Mouse (Mus musculus): Measurements from ENCODE around the gene Srpk2.
"Not testable (repeated sequence)": the region's sequence is repeated elsewhere in the genome, so short reads cannot be mapped to it uniquely, and the experiment has no call there.

Gene Srpk2

DNA sequence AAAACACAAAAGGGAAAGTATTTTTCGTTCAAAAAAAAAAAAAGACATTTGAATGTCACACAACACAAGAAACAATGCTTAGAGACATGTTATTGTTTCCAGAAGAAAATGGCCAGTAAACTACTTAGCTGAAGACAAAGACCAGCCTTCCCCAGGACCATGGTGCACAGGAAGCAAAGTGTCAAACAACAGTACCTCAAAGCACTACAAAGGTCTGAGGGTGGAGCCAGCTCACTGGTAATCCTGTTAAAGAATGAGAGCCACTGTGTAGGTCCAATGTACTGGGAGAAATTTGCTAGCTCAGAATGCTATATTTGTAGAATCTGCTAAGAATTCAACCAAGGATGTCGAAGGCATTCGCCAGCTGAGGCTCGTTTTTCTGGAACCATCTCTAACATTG lies 177.2 kb downstream of the Srpk2 start:
- no peak for DNase-seq (ENCODE audit: low read depth, low spot score)

- no peak for DNase-seq (ENCODE audit: low read depth, low spot score)
Measured at GRCm38 (mm10) chr5:23505578-23505977, 178.8 kb downstream of the Srpk2 start.

DNA sequence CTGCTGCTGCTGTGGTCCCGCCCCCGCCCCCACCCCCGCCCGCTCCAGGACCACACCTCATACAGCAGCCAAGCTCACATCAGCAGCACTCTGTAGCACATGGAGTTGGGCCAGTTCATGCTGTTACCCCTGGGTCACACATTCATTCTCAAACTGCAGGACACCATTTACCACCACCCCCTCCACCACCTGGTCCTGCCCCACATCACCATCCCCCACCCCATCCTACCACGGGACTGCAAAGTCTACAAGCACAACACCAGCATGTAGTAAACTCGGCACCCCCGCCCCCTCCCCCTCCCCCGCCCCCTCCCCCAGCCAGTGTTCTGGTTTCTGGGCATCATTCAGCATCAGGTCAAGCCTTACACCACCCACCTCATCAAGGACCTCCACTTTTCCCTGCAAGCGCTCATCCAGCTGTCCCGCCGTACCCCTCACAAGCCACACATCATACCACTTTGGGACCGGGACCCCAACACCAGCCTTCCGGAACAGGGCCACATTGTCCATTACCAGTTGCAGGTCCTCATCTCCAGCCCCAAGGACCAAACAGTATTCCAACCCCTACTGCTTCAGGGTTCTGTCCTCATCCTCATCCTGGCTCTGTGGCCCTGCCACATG lies 182.0 kb downstream of the Srpk2 start:
- no peak for DNase-seq (ENCODE audit: low read depth, low spot score)

GRCm38 (mm10) chr5:23501582-23502316 lies 182.7 kb downstream of the Srpk2 start:
- no peak for DNase-seq (ENCODE audit: low read depth, low spot score)

- DNase-seq (ENCODE audit: low read depth, low spot score): no peak
Measured at GRCm38 (mm10) chr5:23500715-23501114, 183.7 kb downstream of the Srpk2 start.

GRCm38 (mm10) chr5:23499257-23499656 lies 185.2 kb downstream of the Srpk2 start:
- no peak for DNase-seq (ENCODE audit: low read depth, low spot score)

DNA sequence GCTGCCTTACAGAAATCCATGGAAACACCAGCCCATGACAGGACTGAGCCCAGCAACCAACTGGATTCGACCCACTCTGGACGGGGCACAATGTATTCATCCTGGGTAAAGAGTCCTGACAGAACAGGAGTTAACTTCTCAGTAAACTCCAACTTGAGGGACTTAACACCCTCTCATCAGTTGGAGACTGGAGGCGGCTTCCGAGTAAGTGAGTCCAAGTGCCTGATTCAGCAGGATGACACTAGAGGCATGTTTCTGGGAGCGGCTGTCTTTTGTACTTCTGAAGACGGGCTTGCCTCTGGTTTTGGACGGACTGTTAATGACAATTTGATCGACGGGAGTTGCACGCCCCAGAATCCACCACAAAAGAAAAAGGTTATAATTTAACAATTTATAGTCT lies 186.5 kb downstream of the Srpk2 start:
- DNase-seq (ENCODE audit: low read depth, low spot score): no peak

DNA sequence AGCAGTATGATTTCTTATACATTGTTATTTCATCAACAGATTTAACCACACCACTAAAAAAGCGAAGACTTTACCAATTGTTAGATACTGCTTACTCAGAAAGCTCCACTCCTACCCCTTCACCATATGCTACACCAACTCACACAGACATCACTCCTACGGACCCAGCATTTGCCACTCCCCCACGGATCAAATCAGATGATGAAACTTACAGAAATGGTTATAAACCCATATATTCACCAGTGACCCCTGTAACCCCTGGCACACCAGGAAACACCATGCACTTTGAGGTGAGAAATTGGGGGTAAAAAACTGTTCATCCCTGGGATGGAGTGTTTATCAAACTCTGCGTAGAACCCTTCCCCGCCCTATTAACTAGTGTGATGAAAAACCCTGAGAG lies 187.5 kb downstream of the Srpk2 start:
- no peak for DNase-seq (ENCODE audit: low read depth, low spot score)

DNA sequence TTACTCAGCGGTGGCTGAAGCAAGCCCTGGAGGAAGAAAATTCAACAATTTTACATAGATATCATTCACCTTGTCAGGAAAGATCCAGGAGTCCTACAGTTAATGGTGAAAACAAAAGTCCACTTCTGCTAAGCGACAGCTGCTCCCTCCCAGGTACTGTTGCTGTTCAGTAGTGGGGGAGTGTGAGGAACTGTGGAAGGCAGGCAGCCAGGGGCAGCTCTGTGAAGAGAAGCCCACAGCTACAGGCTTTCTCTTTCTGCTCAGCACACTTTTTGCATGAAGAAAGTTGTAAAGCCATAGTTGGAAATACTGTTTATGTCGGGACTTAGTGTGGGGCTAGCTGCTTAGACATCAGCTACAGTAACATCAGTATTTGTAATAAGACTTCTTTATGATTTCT lies 188.0 kb downstream of the Srpk2 start:
- DNase-seq (ENCODE audit: low read depth, low spot score): no peak

- no peak for DNase-seq (ENCODE audit: low read depth, low spot score)
Measured at GRCm38 (mm10) chr5:23490797-23491196, 193.6 kb downstream of the Srpk2 start.

DNA sequence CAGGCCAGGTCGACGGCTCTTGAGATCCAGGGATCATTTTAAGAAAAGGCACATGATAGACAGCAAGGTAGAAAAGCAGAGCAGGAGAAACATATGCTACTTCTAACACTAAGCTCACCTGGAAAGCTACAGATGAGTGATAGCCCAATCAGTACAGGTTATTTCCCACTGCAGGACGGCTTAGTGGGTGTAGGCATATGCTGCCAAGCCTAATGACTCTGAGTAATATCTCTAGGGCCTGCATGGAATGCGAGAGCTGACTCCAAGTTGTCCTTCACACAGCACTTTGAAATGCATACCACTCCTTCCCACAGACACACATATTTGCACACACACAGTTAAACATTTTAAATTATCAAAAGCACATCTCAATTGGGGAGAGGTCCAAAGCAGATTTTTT lies 195.2 kb downstream of the Srpk2 start:
- no peak for DNase-seq (ENCODE audit: low read depth, low spot score)

GRCm38 (mm10) chr5:23483811-23484210 lies 200.6 kb downstream of the Srpk2 start:
- DNase-seq (ENCODE audit: low read depth, low spot score): no peak

DNA sequence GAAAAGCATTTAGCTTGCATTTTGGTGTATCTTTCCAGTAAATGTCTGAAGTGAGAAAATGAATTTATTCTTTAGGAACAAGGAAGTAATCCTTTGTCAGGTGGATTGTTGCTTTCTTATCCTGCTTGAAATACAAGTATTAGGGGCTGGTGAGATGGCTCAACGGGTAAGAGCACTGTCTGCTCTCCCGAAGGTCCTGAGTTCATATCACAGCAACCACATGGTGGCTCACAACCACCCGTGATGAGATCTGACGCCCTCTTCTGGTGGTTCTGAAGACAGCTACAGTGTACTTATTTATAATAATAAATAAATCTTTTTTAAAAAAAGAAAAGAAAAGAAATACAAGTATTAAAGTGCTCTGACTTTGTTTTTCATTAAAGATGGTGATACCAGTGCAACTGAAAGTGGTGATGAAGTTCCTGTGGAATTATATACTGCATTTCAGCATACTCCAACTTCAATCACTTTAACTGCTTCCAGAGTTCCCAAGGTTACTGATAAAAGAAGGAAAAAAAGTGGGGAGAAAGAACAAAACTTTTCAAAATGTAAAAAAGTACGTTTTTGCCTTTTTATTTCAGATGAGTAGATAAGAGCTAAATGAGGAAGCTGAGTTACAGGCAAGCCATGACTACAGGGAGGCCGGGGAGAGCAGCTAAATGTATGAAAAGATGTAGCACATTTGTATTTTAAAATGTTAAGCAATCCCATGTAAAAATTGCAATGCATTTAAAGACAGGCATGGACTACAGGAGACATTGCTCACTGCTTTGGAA lies 211.1 kb downstream of the Srpk2 start:
- no peak for DNase-seq (ENCODE audit: low read depth, low spot score)

DNA sequence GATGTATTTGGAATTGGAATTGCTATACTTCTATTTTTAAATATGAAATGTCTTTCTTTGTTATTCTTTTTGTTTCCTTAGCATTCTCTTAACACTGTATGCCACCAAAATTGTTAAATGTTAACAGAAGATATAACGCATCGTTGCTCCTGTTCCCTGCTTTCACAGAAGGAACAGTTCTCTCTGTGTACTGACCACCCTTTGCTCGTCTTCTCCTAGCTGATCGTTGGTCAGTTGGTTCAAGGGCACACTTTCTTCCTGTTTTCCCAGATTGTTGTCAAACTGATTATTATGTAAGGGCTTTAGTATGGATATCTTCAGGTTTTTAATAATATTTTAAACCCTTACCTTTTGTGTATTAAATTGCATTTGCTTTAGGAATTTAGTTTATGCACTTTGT lies 217.9 kb downstream of the Srpk2 start:
- no peak for DNase-seq (ENCODE audit: low read depth, low spot score)

DNA sequence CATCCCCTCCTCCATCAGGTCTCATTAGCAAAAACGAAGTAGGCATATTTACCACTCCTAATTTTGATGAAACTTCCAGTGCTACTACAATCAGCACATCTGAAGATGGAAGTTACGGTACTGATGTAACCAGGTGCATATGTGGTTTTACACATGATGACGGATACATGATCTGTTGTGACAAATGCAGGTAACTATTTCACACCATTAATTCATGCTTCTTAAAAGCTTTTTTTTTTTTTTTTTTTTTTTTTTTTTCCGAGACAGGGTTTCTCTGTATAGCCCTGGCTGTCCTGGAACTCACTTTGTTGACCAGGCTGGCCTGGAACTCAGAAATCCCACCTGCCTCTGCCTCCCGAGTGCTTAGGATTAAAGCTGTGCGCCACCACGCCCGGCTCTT lies 219.7 kb downstream of the Srpk2 start:
- no peak for DNase-seq (ENCODE audit: low read depth, low spot score)

GRCm38 (mm10) chr5:23464247-23464646 lies 220.2 kb downstream of the Srpk2 start:
- no peak for DNase-seq (ENCODE audit: low read depth, low spot score)

DNA sequence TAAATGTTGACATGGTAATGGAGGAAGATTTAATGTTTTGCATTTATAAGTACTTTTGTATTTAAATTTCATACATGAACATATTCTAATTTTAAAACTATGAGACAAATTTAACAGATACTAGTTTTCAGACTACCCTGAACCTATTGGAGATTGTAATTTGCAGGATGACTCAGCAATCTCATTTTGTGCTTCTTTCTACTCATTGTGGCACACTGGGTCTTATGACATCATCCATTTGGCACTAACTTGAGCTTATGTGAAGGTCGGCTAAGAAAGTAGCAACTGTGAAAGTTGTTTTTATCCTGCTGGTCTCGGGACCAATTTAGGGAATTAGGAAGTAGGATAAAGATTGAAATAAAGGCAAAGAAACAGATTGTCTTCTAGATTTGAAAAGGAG lies 222.7 kb downstream of the Srpk2 start:
- no peak for DNase-seq (ENCODE audit: low read depth, low spot score)

- DNase-seq (ENCODE audit: low read depth, low spot score): not testable (repeated sequence)
Measured at GRCm38 (mm10) chr5:23453561-23453960, 230.9 kb downstream of the Srpk2 start.

Measured in WW6 (cell line).